Mouse (Mus musculus) kidney, embryonic 16.5 days (tissue): ENCODE results near the gene Mthfs. TPM values are rescaled to one million over a fixed set of nuclear protein-coding genes. Genes with fewer than 3 reads are reported as not detected.
"Not testable (repeated sequence)": the region's sequence is repeated elsewhere in the genome, so short reads cannot be mapped to it uniquely, and the experiment has no call there.

ENCODE experiments used
- ATAC-seq: fragments of 200-750 bp; cut with Nextera tagmentation; 2 replicates; pipeline ENCODE4 v1.8.0; 2017; ENCODE audit warnings: moderate TSS enrichment; ENCODE audit not compliant: low FRiP score, low TSS enrichment
- H3K27ac ChIP-seq: fragments of 300-500 bp; sonication (generic); 2 replicates; pipeline ENCODE4 v1.5.1; 2014; ENCODE audit warnings: low read length
- H3K27me3 ChIP-seq: fragments of 300-500 bp; sonication (generic); 2 replicates; pipeline ENCODE4 v1.6.1; 2014; ENCODE audit warnings: low read length, control low read depth, mixed read lengths; ENCODE audit not compliant: insufficient read depth
- H3K36me3 ChIP-seq: fragments of 300-500 bp; sonication (generic); 2 replicates; pipeline ENCODE4 v1.6.1; 2014; ENCODE audit warnings: low read length, control low read depth, mixed read lengths; ENCODE audit not compliant: insufficient read depth
- H3K4me1 ChIP-seq: fragments of 300-500 bp; sonication (generic); 2 replicates; pipeline ENCODE4 v1.6.1; 2014; ENCODE audit warnings: low read length, control low read depth, mixed read lengths; ENCODE audit not compliant: insufficient read depth
- H3K4me2 ChIP-seq: fragments of 300-500 bp; sonication (generic); replicated peaks from 2 replicates; pipeline ENCODE4 v1.6.1; 2014; ENCODE audit warnings: low read depth, low read length
- H3K4me3 ChIP-seq: fragments of 300-500 bp; sonication (generic); 2 replicates; pipeline ENCODE4 v1.5.1; 2014; ENCODE audit warnings: mild to moderate bottlenecking, low read length
- H3K9ac ChIP-seq: fragments of 300-500 bp; sonication (generic); replicated peaks from 2 replicates; pipeline ENCODE4 v1.6.1; 2014; ENCODE audit warnings: low read length
- H3K9me3 ChIP-seq: fragments of 300-500 bp; sonication (generic); 2 replicates; pipeline ENCODE4 v1.6.1; 2016; ENCODE audit warnings: low read length, control low read depth
- WGBS: fragments of 180-500 bp; shearing (Covaris S2); extraction: QIAGEN DNeasy Blood & Tissue Kit; methylation state at CpG from one replicate; pipeline ENCODE4 v1.1.7; 2014; 5-methylcytosine and 5-hydroxymethylcytosine counted together
- polyA plus RNA-seq: library from polyadenylated mRNA; unstranded; fragments of >200 nt; fragmentation: Nextera tagmentation; extraction: Ambion mirVana; gene quantifications from 2 replicates; pipeline ENCODE4 v1.2.1, GENCODE M21; 2015

Mthfs gene
- polyA plus RNA-seq, 1 experiment from 2014 or later: 27.7 TPM

DNA sequence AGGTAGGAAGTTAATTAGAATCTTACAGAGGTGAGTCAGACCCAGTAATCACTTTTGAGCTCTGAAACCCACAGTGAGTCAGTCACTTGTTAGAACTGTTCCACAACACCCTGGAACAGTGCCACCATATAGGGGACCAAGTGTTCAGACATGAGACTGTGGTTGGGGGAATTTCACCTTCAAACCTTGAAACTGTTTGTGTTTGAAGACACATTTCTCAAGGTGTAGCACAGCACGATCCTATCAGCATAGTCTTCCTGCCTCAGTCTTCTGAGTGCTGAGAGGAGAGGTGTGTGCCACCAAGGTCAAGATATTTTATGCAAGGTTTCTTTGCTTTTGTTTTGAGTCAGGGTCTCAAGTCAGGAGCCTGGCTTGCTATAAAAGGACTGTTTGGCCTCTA, 1.5 kb upstream of the Mthfs start:
- H3K9me3 ChIP-seq, ATAC-seq, H3K4me3 ChIP-seq, H3K27ac ChIP-seq, H3K27me3 ChIP-seq, H3K4me1 ChIP-seq, H3K9ac ChIP-seq, H3K36me3 ChIP-seq, H3K4me2 ChIP-seq: not testable (repeated sequence)
- WGBS: 29% methylated on average over 1 of the region's 1 CpGs

DNA sequence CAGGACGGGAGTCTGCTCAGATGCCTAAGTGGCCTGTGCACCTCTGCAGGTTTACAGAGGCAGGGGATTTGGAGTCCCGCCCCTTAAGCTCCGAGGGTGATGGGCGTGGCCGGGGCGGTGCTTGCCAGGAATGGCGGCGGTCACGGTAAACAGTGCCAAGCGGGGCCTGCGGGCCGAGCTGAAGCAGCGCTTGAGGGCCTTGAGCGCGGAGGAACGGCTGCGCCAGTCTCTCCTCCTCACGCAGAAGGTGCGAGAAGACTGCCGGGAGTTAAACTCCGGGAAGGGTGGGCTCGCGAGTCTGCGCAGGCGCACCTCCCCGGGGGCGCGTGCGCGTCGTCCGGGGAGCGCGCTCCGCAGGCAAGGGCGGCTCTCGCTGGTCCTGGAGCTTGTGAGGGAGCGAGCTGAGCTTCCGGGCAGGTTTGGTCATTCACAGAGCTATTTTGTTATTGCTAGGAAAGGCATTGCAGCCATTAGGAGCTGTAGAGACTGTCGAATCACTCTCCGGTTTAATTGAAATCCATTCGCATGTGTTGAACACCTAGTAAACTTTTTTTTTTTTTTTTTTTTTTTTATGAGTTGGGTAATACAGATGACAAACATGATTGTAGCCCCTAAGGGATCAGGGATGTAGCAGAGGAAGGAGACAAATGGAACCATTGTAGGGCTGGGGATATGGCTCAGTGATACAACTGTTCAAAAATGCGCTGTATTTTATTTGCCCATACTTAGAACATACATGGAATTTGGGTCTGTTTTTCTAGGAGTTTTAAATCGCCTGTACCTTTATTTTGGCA, 786 bp downstream of the Mthfs start:
- not testable (repeated sequence) for H3K36me3 ChIP-seq, H3K9ac ChIP-seq, H3K27me3 ChIP-seq, H3K4me1 ChIP-seq, H3K9me3 ChIP-seq
- H3K4me2 ChIP-seq: peak overlapping the region; percentile 45
- 11% methylated on average over 5 of the region's 44 CpGs for WGBS
- H3K27ac ChIP-seq: peak overlapping the region; percentile 68; the same call in 1 of the 2 replicates
- peak; percentile 96 for ATAC-seq
- H3K4me3 ChIP-seq: peak overlapping the region; percentile 34

DNA sequence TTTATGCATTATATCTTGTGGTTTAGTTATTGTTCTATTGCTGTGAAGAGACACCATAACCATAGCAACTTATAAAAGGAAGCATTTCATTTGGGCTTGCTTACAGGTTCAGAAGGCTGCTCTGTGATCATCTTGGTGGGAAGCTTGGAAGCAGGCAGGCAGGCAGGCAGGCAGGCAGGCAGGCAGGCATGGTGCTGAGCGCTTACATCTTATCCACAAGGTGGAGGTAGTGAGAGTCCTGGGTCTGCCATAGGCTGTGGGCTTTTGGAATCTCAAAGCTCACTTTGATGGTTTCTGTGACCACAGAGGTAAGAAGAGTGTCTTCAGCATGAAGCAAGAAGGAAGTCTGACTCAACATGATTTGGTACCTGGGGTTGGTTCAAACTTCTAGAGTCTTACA, 2.0 kb downstream of the Mthfs start:
- H3K9me3 ChIP-seq, H3K4me1 ChIP-seq, H3K36me3 ChIP-seq, H3K4me2 ChIP-seq, H3K9ac ChIP-seq, H3K27ac ChIP-seq, H3K27me3 ChIP-seq, H3K4me3 ChIP-seq: not testable (repeated sequence)
- WGBS: 50% methylated on average over 1 of the region's 1 CpGs
- 0 out of 2 replicates have a peak, but pooled peaks have one; percentile 13 for ATAC-seq

DNA sequence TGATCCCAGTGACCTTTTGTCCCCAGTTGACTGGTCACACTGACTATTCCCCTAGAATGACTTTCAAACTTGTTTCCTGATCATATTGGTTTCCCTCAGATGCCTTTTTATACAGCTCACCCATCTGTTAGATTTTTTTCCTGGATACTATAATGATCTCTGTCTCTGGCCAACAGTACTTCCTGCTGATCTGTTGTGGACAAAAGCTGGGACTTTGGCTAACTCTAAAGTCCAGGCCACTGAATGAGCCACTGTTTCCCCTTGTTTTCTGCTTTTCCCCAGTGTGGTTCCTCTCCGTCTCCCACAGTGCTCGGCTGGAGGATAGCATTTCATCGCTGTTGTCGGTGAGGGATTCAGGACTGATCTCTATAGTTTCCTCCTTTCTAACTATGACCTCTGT, 7.7 kb downstream of the Mthfs start:
- H3K4me3 ChIP-seq, H3K4me1 ChIP-seq: not testable (repeated sequence)
- WGBS: 79% methylated on average over 4 of the region's 4 CpGs

DNA sequence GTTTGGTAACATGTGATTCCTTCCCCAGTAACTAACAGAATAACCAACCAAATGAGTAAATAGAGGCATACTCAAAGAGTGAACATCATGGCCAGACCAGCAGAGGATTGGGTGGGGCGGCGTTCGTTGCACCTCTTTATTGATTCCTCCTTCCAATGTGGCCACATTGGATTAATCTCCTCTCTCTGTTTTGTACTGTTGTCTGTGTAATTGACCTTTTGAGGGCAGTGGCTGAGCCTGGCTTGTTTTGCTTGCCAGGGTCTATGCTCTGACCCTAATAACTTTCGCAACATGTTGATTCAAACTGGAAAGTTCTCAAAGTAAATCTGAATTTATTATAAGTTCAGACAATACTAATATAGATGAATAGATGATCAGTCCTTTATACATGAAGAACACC, 9.2 kb downstream of the Mthfs start:
- H3K9me3 ChIP-seq, H3K36me3 ChIP-seq, H3K27ac ChIP-seq, H3K4me3 ChIP-seq, ATAC-seq, H3K27me3 ChIP-seq, H3K4me1 ChIP-seq, H3K9ac ChIP-seq, H3K4me2 ChIP-seq: not testable (repeated sequence)
- WGBS: 100% methylated on average over 3 of the region's 4 CpGs

More for the DNA sequence above, 7.7 kb downstream of the Mthfs start:
- H3K4me2 ChIP-seq, H3K27ac ChIP-seq, H3K27me3 ChIP-seq, ATAC-seq, H3K36me3 ChIP-seq, H3K9ac ChIP-seq, H3K9me3 ChIP-seq: not testable (repeated sequence)

DNA sequence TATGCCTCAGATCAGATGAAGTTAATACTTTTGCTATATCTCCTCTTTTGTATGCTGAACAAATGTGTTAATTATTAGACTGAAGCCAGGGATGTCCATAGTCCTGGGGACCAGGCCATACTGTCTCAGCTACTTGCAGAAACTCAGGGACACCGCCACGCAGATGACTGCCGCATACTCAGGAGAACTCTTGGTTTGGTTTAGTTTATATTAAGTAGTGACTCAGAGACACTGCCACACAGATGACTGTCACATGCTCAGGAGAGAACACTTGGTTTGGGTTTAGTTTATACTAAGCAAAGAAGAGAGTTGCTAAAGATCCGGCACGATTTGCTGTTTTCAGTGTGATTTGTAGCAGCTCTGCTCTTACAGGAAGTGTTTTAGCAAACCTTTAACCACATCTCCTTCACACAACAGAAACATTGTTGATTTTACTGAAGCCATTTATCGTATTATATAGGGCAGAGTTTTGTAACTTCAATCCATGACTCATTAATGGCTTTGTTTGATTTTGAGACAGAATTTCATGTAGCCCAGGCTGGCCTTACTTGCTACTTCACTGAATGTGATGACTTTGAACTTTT, 10.3 kb downstream of the Mthfs start:
- not testable (repeated sequence) for H3K36me3 ChIP-seq, H3K27ac ChIP-seq, ATAC-seq, H3K4me2 ChIP-seq, H3K4me1 ChIP-seq, H3K27me3 ChIP-seq, H3K9ac ChIP-seq, H3K4me3 ChIP-seq, H3K9me3 ChIP-seq
- 73% methylated on average over 6 of the region's 6 CpGs for WGBS

DNA sequence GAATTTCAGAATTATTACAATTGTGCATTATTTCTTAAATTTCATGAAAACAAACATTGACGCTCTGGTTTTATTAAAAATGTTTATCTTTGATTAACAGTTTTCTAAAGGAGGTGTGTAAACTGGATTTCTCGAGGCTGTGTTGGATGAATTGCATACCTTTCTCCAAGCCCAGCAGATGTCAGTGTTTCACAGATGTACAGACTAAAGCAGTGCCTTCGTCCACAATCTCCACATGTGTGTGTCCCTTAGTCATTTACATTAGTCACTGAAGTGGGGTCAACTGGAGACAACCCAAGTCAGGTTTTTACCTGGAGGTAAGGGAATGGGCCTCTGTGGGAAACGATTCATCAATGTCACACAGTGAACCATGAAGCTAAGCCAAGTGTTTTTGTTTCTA, 15.6 kb downstream of the Mthfs start:
- WGBS: 46% methylated on average over 4 of the region's 4 CpGs
- Histone ChIP-seq H3K27me3 (no peaks in the 10 kb centered on the region), H3K4me3 (no peak overlapping the region), H3K9me3 (no peaks in the 10 kb centered on the region), H3K4me2 (no peak overlapping the region), H3K36me3 (no peaks in the 10 kb centered on the region), H3K27ac (no peak overlapping the region), H3K9ac (no peak overlapping the region), H3K4me1 (no peaks in the 10 kb centered on the region)
- ATAC-seq: no peak; the same call in 1 of the 2 replicates

DNA sequence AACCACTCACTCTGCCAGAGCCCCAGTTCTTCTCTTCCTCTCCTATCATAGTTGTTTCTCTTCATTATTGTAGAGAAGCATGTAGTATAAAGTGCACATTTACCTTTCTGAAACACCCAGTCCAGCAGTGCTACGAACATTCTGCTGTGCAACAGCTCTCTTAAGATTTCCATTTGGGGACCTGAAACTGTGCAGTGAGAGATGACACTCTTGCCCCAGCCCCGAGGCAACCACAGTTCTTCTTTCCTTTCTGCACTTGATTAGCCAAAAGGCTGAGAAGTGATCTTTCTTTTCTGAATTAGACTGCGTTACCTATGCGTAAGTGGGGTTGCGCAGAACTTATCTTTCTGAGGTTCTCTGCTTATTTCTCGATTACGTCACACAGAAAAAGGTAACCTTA, 17.6 kb downstream of the Mthfs start:
- WGBS: 89% methylated on average over 7 of the region's 7 CpGs
- no peaks in the 10 kb centered on the region for H3K9me3 ChIP-seq
- no peak overlapping the region for H3K27ac ChIP-seq
- H3K9ac ChIP-seq: no peak overlapping the region
- no peaks in the 10 kb centered on the region for H3K36me3 ChIP-seq
- ATAC-seq: no peak
- H3K27me3 ChIP-seq: no peaks in the 10 kb centered on the region
- H3K4me1 ChIP-seq: no peaks in the 10 kb centered on the region
- H3K4me3 ChIP-seq: no peak overlapping the region
- H3K4me2 ChIP-seq: no peak overlapping the region

DNA sequence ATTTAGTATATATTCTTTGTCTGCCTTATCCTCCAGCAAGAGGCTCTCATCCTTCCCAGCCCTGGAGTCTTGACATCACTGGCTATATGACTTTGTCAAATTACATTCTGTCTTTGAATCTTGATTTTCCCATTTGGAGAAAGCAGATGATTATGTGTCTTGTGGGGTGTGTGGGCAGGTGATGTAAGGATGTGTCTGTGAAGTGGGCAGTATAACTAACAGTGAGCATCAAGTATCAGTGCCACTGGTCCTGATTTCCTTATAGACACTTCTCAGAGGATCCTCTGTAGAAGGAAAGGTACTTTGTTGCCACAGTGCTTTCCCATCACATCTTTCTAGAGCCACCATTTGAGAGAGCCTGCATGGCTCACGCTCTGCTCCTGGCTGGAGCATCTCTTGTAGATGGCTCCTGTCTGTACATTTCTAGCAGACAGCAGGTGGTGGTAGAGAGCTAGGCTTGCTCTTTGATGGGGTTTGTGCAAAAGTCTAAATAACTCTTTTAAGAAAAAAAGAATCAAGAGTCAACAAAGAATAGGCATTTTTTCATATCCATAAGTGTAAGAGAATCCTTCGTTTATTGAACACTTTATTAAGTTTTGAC, 20.5 kb downstream of the Mthfs start:
- not testable (repeated sequence) for H3K4me2 ChIP-seq, H3K27me3 ChIP-seq, H3K9ac ChIP-seq, H3K4me3 ChIP-seq, H3K9me3 ChIP-seq, H3K36me3 ChIP-seq, H3K27ac ChIP-seq, H3K4me1 ChIP-seq, ATAC-seq
- 64% methylated on average over 1 of the region's 2 CpGs for WGBS

DNA sequence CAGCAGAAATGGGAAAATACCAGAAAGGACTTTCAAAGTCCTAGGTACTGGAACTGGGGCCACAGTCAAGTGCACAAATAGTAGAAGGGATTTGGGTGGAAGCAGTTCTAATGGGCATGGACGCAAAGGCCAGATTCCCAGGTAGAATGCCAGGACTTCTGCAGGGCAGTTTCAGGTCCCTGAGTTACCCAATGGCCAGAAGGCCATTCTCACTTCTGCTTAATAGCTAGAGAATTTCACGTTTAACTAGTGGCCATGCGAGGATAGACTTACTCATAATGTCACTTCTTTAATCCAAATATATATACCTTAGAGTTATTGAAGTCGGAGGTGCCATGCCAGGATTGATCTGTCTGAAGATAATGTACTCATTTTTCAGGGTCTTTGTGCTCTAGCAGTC, 26.7 kb downstream of the Mthfs start:
- H3K36me3 ChIP-seq, H3K4me1 ChIP-seq, H3K27ac ChIP-seq, H3K4me2 ChIP-seq, H3K27me3 ChIP-seq, H3K9ac ChIP-seq, H3K4me3 ChIP-seq, ATAC-seq, H3K9me3 ChIP-seq: not testable (repeated sequence)
- WGBS: 86% methylated on average over 4 of the region's 4 CpGs
